Mouse (Mus musculus) urinary bladder, adult 18-20 months (tissue): ENCODE data around the gene Drap1.

ENCODE experiments used
- DNase-seq, 2 experiments: peaks; one replicate each; pipeline ENCODE4 v3.0.0; 2022; ENCODE audit warnings: low spot score in 2 of 2, mixed read lengths in 2 of 2

Gene Drap1

DNA sequence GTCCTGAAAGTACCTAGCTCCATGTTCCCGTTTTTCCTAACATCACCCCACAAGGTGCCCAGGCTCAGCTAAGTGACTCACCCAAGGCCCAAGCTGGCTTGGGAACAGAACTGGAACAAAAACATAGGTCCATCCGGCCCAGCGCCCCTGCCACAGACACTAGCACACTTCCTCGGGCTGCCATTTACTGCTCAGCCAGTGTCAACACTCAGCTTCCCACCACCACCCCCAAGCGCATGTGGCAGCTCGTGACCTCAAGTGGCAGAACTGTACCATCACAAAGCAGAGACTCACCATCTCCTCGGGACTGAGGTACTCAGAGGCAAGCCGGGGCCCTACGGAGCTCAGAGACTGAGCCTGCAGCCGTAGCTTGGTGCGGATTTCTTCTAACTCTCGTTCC lies 41.5 kb downstream of the Drap1 start:
- DNase-seq, result no peak

DNA sequence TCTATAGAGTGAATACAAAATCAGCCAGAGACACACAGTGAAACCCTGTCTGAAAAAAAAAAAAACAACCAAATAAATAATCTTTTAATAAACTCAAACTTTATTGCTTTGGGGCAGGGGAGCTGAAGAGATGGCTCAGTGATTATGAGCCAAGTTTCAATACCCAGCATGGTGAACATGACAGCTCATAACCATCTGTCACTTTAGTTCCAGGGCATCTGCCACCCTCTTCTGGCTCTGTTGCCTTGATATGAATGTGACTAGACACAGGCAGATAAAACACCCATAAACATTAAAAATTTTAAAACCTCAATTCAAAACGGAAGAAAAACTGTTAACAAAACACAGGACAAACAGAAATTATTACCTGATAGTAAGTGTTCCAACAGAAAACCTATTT lies 47.3 kb downstream of the Drap1 start:
- DNase-seq, result no peak

DNA sequence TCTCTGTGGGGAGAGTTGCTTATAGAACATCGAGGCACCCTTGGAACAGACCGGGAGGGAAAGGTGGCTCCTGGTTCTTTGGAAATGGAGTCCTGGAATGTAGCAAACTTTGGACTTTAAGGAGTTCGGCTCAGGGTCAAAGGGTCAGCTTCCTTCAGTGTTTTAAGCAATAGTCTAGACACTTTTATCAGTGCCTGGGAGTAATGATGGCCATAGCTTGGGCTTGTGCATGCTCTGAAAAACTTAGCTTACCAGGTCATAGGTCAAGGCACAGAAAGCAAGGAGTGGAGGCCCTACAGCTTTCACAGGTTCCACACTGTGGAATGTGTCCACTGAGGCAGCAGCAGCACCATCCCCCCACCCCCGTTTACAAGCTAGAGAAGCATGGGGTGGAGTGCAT lies 50.0 kb downstream of the Drap1 start:
- no peak for DNase-seq

DNA sequence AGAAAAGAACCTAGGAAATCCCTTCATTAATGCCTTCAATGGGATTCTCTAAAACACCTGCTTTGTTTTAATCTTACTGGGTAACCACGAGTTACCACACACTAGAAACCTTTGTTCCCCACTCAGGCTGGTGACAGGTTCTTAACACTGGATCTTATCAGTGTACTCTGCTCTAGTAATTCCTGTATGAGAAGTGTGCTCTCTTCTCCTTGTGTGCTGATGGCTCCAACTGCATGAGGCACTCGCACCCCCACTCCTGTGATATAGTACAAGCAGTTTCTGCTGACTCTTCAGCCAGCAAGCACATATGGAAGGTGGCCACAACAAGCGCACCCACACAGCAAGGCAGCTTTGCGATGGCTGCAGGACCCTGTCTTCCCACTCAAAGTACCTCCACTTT lies 50.6 kb downstream of the Drap1 start:
- DNase-seq, result no peak
